Mouse (Mus musculus) testis, adult 2 months (tissue): ENCODE results near the gene Lin7a. TPM values are rescaled to one million over a fixed set of nuclear protein-coding genes. Genes with fewer than 3 reads are reported as not detected.

ENCODE experiments used
- H3K27ac ChIP-seq: fragments of 200-500 bp; 2 replicates; pipeline ENCODE4 v1.5.1; 2012; ENCODE audit warnings: low read depth, low read length; ENCODE audit not compliant: control insufficient read depth, insufficient read depth
- H3K27me3 ChIP-seq: fragments of 200-500 bp; 2 replicates; pipeline ENCODE4 v1.6.1; 2012; ENCODE audit warnings: mild to moderate bottlenecking, low read length, moderate library complexity; ENCODE audit not compliant: control insufficient read depth, insufficient read depth
- H3K36me3 ChIP-seq: fragments of 200-500 bp; 2 replicates; pipeline ENCODE4 v1.6.1; 2012; ENCODE audit warnings: mild to moderate bottlenecking, low read length; ENCODE audit not compliant: control insufficient read depth, insufficient read depth
- H3K4me1 ChIP-seq: fragments of 200-500 bp; 2 replicates; pipeline ENCODE4 v1.6.1; 2012; ENCODE audit warnings: low read length; ENCODE audit not compliant: control insufficient read depth, insufficient read depth
- H3K4me3 ChIP-seq: fragments of 200-500 bp; 2 replicates; pipeline ENCODE4 v1.5.1; 2012; ENCODE audit warnings: low read depth, mild to moderate bottlenecking, low read length, moderate library complexity, mixed read lengths; ENCODE audit not compliant: control insufficient read depth
- CTCF ChIP-seq: fragments of 200-500 bp; IDR thresholded peaks from 2 replicates; pipeline ENCODE4 v1.5.1; 2012; ENCODE audit warnings: low read depth, mild to moderate bottlenecking, inconsistent platforms, low read length, moderate library complexity; ENCODE audit not compliant: control insufficient read depth, insufficient read depth, insufficient replicate concordance
- POLR2A ChIP-seq: fragments of 200-500 bp; IDR thresholded peaks from 2 replicates; pipeline ENCODE4 v1.6.1; 2012; ENCODE audit warnings: low read depth, mild to moderate bottlenecking, inconsistent platforms, low read length, moderate library complexity; ENCODE audit not compliant: control insufficient read depth
- polyA plus RNA-seq: library from polyadenylated mRNA; depleted of rRNA; stranded (reverse); fragments of >200 nt; gene quantifications from 2 replicates; pipeline ENCODE4 v1.2.3, GENCODE M21; 2012

Gene Lin7a
- polyA plus RNA-seq, 1 experiment = 67.4 TPM

DNA sequence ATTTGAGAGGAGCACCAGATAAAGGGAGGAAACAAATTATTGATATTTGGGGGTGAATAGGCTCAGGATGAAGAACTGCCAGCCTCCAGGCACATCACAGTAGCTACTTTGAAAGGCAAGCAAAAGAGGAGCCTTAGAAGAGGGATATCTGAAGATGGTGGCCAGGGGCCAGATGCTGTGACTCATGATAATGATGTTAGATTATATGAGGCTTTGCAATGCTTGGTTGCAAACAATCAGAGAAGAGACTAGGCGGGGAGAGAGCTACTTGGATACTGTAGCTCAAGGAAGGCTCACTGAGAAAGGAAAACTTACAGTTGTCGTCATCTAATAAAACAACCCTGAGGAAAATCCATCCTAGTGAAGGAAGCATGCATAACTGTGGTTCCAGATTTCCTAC lies 5.2 kb downstream of the Lin7a start:
- Histone ChIP-seq H3K27me3 (no peaks in the 10 kb centered on the region), H3K27ac (no peak overlapping the region), H3K4me1 (peaks cover 5% of the 10 kb centered on the region), H3K36me3 (no peaks in the 10 kb centered on the region), H3K4me3 (no peak overlapping the region)
- TF ChIP-seq CTCF (no peak), POLR2A (no peak)

DNA sequence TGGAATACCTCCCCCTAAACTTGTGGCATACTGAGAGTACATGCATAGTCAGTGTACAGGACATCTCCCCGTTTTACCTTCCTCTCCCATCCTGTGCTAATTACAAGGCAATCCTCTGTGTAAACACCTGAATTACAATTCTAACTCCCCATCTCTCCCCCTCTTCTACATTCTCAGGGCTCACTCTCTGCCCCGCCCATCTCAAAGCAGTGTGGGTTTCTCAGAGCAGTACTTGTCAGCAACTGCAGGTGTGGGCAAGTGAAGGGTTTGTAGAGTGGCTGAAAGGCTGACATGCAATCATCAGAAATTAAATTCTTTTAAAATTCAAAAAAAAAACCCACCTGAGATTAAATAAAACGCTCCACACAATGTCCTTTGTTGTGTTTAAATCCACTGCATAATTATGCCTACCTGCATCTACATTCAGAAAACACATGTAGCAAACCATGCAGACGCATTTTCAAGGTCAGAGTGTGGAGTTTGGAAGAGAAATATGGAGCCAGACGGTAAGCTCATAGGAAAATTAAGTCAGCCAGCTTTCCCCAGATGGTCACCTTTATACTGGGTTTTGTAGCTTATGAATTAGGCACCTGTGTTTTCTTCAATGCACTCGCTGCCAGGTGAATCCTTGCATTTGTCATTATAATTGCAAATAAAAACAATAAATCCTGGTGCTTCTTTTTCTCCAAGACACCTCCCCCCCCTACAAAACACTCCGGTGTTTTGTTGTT lies 22.6 kb downstream of the Lin7a start:
- Histone ChIP-seq H3K27me3 (no peaks in the 10 kb centered on the region), H3K36me3 (no peaks in the 10 kb centered on the region), H3K4me3 (no peak overlapping the region), H3K4me1 (no peaks in the 10 kb centered on the region), H3K27ac (no peak overlapping the region)
- TF ChIP-seq CTCF (no peak), POLR2A (no peak)

DNA sequence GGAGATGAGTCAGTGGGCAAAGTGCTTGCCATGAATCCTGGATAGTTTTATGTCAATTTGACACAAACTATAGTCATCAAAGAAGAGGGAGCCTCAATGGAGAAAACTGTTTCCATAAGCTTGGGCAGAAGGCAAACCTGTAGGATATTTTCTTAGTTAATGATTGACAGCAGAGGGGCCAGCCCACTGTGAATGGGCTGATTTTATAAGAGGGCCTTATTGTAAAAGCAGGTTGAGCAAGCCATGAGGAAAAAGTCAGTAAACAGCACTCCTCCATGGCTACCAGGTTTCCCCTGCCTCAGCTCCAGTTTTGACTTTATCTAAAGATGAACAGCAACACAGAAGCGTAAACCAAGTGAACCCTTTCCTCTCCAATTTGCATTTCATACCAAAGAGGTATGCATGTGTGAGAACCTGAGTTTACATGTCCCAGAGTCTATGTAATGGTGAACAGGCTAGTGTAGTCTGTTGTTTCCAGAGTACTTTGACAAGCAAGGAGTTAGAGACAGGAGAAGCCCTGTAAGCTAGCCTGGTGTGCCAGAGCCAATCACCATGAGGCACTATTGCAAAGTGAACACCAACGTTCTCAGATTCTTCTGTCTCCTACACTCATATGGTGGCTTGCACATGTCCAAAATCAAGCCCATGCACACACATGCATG lies 29.2 kb downstream of the Lin7a start:
- no peaks in the 10 kb centered on the region for H3K27me3 ChIP-seq
- no peak overlapping the region for H3K4me3 ChIP-seq
- H3K27ac ChIP-seq = no peak overlapping the region
- no peaks in the 10 kb centered on the region for H3K4me1 ChIP-seq
- TF ChIP-seq CTCF (no peak), POLR2A (no peak)
- H3K36me3 ChIP-seq = no peaks in the 10 kb centered on the region

DNA sequence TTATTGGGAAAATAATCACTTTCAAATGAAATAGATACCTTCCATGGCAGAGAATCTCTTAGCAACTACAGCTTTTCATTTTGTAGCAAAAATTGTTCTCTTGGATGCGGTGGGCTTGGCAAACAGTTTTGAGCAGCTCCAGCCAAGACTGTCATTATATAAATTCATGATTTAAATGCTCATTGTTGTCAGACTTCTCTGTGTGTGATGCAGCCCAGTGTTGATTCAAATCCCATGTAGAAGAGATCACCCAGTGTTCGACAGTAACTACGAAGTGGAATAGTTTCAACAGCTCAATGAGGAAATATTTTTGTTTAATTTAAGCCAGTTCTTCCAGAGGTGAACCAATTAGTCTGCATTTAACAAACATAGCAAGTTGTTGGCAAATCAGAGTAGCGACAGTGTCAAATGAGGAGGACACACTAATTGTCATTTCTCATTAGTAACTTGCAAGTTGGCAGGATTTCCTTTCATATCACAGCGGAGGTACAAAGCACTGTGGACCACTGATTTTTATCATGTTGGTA lies 39.5 kb downstream of the Lin7a start:
- H3K27me3 ChIP-seq = no peaks in the 10 kb centered on the region
- no peaks in the 10 kb centered on the region for H3K4me1 ChIP-seq
- H3K4me3 ChIP-seq = no peak overlapping the region
- H3K27ac ChIP-seq = no peak overlapping the region
- H3K36me3 ChIP-seq = no peaks in the 10 kb centered on the region
- TF ChIP-seq POLR2A = no peak
- TF ChIP-seq CTCF = no peak

DNA sequence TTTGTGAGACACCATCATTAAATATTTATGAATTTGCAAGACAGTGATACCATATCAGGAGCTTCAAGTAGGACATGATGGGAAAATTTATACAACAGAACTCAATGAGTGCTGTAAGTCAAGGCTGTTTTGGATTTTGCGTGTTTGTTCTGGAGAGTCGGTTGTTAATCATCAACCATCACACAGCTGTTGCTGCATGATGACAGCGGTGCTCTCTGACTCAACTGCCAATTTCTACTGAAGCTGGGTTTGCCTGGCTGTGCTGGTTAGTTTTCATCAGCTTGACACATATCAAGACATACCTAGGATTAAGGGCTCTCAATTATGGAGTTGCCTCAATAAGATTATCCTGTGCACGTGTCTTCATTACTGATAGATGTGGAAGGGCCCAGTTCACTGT lies 41.1 kb downstream of the Lin7a start:
- Histone ChIP-seq H3K4me3 (no peak overlapping the region), H3K27me3 (no peaks in the 10 kb centered on the region), H3K4me1 (no peaks in the 10 kb centered on the region), H3K36me3 (no peaks in the 10 kb centered on the region), H3K27ac (no peak overlapping the region)
- TF ChIP-seq CTCF (no peak), POLR2A (no peak)

DNA sequence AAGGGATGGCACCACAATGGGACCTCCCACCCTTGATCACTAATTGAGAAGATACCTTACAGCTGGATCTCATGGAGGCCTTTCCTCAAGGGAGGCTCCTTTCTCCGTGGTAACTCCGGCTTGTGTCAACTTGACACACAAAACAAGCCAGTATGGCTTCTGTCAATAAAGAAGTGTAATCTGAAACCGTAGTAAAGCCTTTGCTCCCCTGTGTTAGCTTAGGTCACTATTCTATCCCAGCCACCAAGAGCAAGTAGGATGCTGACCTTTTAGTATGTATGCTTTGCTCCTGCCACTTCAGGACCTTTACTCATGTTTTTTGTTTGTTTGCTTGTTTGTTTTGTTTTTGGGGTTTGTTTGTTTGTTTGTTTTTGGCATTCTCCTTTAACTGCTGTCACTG lies 41.9 kb downstream of the Lin7a start:
- Histone ChIP-seq H3K36me3 (no peaks in the 10 kb centered on the region), H3K27me3 (no peaks in the 10 kb centered on the region)

DNA sequence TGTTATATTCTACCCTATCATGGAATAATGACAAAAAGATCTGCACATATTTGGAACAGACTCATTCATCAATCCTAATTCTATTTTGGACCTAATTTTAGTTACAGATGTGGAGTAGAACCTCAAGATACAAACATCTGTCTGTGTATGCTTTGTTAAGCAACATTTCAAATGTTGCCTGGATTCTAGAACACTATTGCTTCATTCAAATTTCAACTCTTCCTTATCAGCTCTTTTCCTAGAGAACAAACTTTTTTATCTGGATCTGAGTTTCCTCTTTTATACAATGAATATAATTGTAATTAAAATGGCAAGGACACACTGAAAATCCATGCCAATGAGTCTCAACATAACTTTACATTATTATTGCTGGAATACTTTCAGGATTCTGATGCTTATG lies 43.8 kb downstream of the Lin7a start:
- Histone ChIP-seq H3K36me3 (no peaks in the 10 kb centered on the region), H3K27ac (no peak overlapping the region), H3K4me3 (no peak overlapping the region), H3K4me1 (no peaks in the 10 kb centered on the region), H3K27me3 (no peaks in the 10 kb centered on the region)
- no peak for TF ChIP-seq POLR2A
- TF ChIP-seq CTCF = no peak

More for the DNA sequence above, 41.9 kb downstream of the Lin7a start:
- Histone ChIP-seq H3K4me1 (no peaks in the 10 kb centered on the region), H3K27ac (no peak overlapping the region), H3K4me3 (no peak overlapping the region)
- TF ChIP-seq CTCF (no peak), POLR2A (no peak)
